Mouse (Mus musculus) CH12.LX (cell line): ENCODE results near the gene Wdfy2. TPM values are rescaled to one million over a fixed set of nuclear protein-coding genes. Genes with fewer than 3 reads are reported as not detected.
A peak's percentile ranks its signal among the peaks of the same experiment; 100 is the strongest.

Experiments
- DNase-seq: peaks from one replicate; pipeline ENCODE4 v3.0.0-alpha.2; 2013; ENCODE audit errors: extremely low read depth
- H3K27ac ChIP-seq: 2 replicates; pipeline ENCODE4 v1.5.1; 2012; ENCODE audit warnings: low read depth, mild to moderate bottlenecking, control low read depth, moderate library complexity; ENCODE audit not compliant: insufficient read depth
- H3K27me3 ChIP-seq: replicated peaks from 2 replicates; pipeline ENCODE3; 2012; ENCODE audit warnings: inconsistent platforms
- H3K36me3 ChIP-seq, 2 experiments: replicated peaks in 1 of 2; 2 replicates each; pipeline versions ENCODE3 to v1.6.1; 2012; ENCODE audit warnings: inconsistent platforms in 1 of 2, low read length in 1 of 2, mild to moderate bottlenecking in 1 of 2, mixed read lengths in 1 of 2, moderate library complexity in 1 of 2; ENCODE audit not compliant: control insufficient read depth in 1 of 2, insufficient read depth in 1 of 2
- H3K4me1 ChIP-seq, 2 experiments: 2 replicates each; pipeline ENCODE4 v1.6.1; 2012; ENCODE audit warnings: inconsistent platforms in 1 of 2, moderate library complexity in 1 of 2; ENCODE audit not compliant: insufficient read depth in 2 of 2, control insufficient read depth in 1 of 2
- H3K4me2 ChIP-seq: 2 replicates; pipeline ENCODE4 v1.6.1; 2012; ENCODE audit warnings: low read depth, mild to moderate bottlenecking, control low read depth; ENCODE audit not compliant: poor library complexity, insufficient read depth, severe bottlenecking
- H3K4me3 ChIP-seq, 3 experiments: fragments of 150-350 bp in 1 of 3; sonication (generic) in 1 of 3; replicated peaks in 1 of 3; 2 replicates each; pipeline versions ENCODE3 to v1.5.1; 2011 to 2012; ENCODE audit warnings: low read depth in 2 of 3, low read length in 2 of 3, mild to moderate bottlenecking in 2 of 3, moderate library complexity in 2 of 3, control low read depth in 1 of 3, improper control_type of control experiment in 1 of 3, inconsistent platforms in 1 of 3, mixed read lengths in 1 of 3; ENCODE audit not compliant: poor library complexity in 1 of 3
- H3K79me2 ChIP-seq: replicated peaks from 2 replicates; pipeline ENCODE4 v1.6.1; 2012; ENCODE audit warnings: mild to moderate bottlenecking, moderate library complexity; ENCODE audit not compliant: control insufficient read depth, poor library complexity, insufficient read depth, severe bottlenecking; ENCODE audit errors: extremely low read depth
- H3K9ac ChIP-seq: 2 replicates; pipeline ENCODE4 v1.6.1; 2012; ENCODE audit warnings: low read depth, mild to moderate bottlenecking, control low read depth, moderate library complexity; ENCODE audit not compliant: insufficient read depth
- H3K9me3 ChIP-seq: replicated peaks from 2 replicates; pipeline ENCODE3; 2012; ENCODE audit warnings: low read length, inconsistent platforms, mixed read lengths
- BHLHE40 ChIP-seq: IDR thresholded peaks from 2 replicates; pipeline ENCODE4 v1.6.1; 2011; ENCODE audit warnings: mild to moderate bottlenecking, low read depth, low read length, improper control_type of control experiment
- CHD1 ChIP-seq: IDR thresholded peaks from 2 replicates; pipeline ENCODE4 v1.6.1; 2012; ENCODE audit warnings: low read depth, low read length, improper control_type of control experiment, inconsistent platforms
- CHD2 ChIP-seq: IDR thresholded peaks from 2 replicates; pipeline ENCODE4 v1.6.1; 2011; ENCODE audit warnings: low read length, improper control_type of control experiment
- CTCF ChIP-seq, 2 experiments: IDR thresholded peaks in 1 of 2; conservative IDR thresholded peaks in 1 of 2; 2 replicates each; pipeline ENCODE4 v1.5.1; 2011 to 2012; ENCODE audit warnings: low read depth in 2 of 2, low read length in 2 of 2, improper control_type of control experiment in 1 of 2, inconsistent platforms in 1 of 2, mild to moderate bottlenecking in 1 of 2, moderate library complexity in 1 of 2
- E2F4 ChIP-seq: IDR thresholded peaks from 2 replicates; pipeline ENCODE4 v1.6.1; 2011; ENCODE audit warnings: low read depth, low read length, improper control_type of control experiment; ENCODE audit not compliant: insufficient replicate concordance
- EP300 ChIP-seq: IDR thresholded peaks from 2 replicates; pipeline ENCODE4 v1.6.1; 2011; ENCODE audit warnings: low read length, improper control_type of control experiment
- ETS1 ChIP-seq: conservative IDR thresholded peaks from 2 replicates; pipeline ENCODE4 v1.6.1; 2012; ENCODE audit warnings: low read depth, mild to moderate bottlenecking, inconsistent platforms, low read length, improper control_type of control experiment, moderate library complexity
- HCFC1 ChIP-seq: IDR thresholded peaks from 2 replicates; pipeline ENCODE4 v1.6.1; 2012; ENCODE audit warnings: low read depth, mild to moderate bottlenecking, inconsistent platforms, low read length, improper control_type of control experiment
- IRF4 ChIP-seq: IDR thresholded peaks from 2 replicates; pipeline ENCODE4 v1.6.1; 2014; ENCODE audit warnings: low read depth, mild to moderate bottlenecking, inconsistent platforms, low read length, improper control_type of control experiment
- KAT2A ChIP-seq: IDR thresholded peaks from 2 replicates; pipeline ENCODE4 v1.6.1; 2012; ENCODE audit warnings: low read length, improper control_type of control experiment, inconsistent platforms; ENCODE audit not compliant: insufficient replicate concordance
- MAFK ChIP-seq: IDR thresholded peaks from 2 replicates; pipeline ENCODE4 v1.6.1; 2011; ENCODE audit warnings: low read length, improper control_type of control experiment; ENCODE audit not compliant: insufficient replicate concordance
- MAZ ChIP-seq: IDR thresholded peaks from 2 replicates; pipeline ENCODE4 v1.6.1; 2012; ENCODE audit warnings: low read depth, mild to moderate bottlenecking, inconsistent platforms, low read length, improper control_type of control experiment, moderate library complexity
- MYC ChIP-seq: IDR thresholded peaks from 2 replicates; pipeline ENCODE4 v1.6.1; 2011; ENCODE audit warnings: low read depth, mild to moderate bottlenecking, improper control_type of control experiment, low read length
- PAX5 ChIP-seq: IDR thresholded peaks from 2 replicates; pipeline ENCODE4 v1.6.1; 2012; ENCODE audit warnings: low read length, inconsistent platforms, mixed read lengths
- POLR2A ChIP-seq: IDR thresholded peaks from 2 replicates; pipeline ENCODE4 v1.6.1; 2011; ENCODE audit warnings: low read depth, mild to moderate bottlenecking, improper control_type of control experiment, low read length
- POLR2AphosphoS2 ChIP-seq: IDR thresholded peaks from 2 replicates; pipeline ENCODE4 v1.6.1; 2011; ENCODE audit warnings: low read depth, low read length, improper control_type of control experiment
- RCOR1 ChIP-seq: conservative IDR thresholded peaks from 2 replicates; pipeline ENCODE4 v1.6.1; 2012; ENCODE audit warnings: low read depth, mild to moderate bottlenecking, inconsistent platforms, low read length, improper control_type of control experiment
- UBTF ChIP-seq: IDR thresholded peaks from 2 replicates; pipeline ENCODE4 v1.6.1; 2012; ENCODE audit warnings: low read depth, mild to moderate bottlenecking, inconsistent platforms, low read length, improper control_type of control experiment, moderate library complexity
- USF1 ChIP-seq: IDR thresholded peaks from 2 replicates; pipeline ENCODE4 v1.6.1; 2014; ENCODE audit warnings: low read depth, mild to moderate bottlenecking, inconsistent platforms, low read length, improper control_type of control experiment
- USF2 ChIP-seq: conservative IDR thresholded peaks from 2 replicates; pipeline ENCODE4 v1.6.1; 2011; ENCODE audit warnings: low read depth, low read length, improper control_type of control experiment
- ZC3H11A ChIP-seq: IDR thresholded peaks from 2 replicates; pipeline ENCODE4 v1.6.1; 2012; ENCODE audit warnings: low read depth, mild to moderate bottlenecking, inconsistent platforms, low read length, improper control_type of control experiment
- ZMIZ1 ChIP-seq: IDR thresholded peaks from 2 replicates; pipeline ENCODE4 v1.6.1; 2012; ENCODE audit warnings: low read depth, mild to moderate bottlenecking, inconsistent platforms, low read length, improper control_type of control experiment
- ZNF384 ChIP-seq: IDR thresholded peaks from 2 replicates; pipeline ENCODE4 v1.6.1; 2012; ENCODE audit warnings: low read depth, low read length, improper control_type of control experiment, inconsistent platforms
- dilution Hi-C: fragments of 300-500 bp; cut with MboI; formaldehyde crosslinking; loops from 2 replicates; pipeline ENCODE4 v1.14.3; 2020; ENCODE audit warnings: low sequenced_read_pairs; ENCODE audit not compliant: extremely low pct_unique_long_range_greater_than_20kb, extremely low pct_ligation_motif_present
- in situ Hi-C: fragments of 300-500 bp; cut with MboI; formaldehyde crosslinking; loops from 3 replicates; pipeline ENCODE4 v1.14.3; 2019; ENCODE audit warnings: low sequenced_read_pairs, low pct_ligation_motif_present, low pct_unique_long_range_greater_than_20kb, mixed read lengths
- polyA plus RNA-seq: library from polyadenylated mRNA; unstranded; fragments of >175 nt; gene quantifications from 2 replicates; pipeline ENCODE4 v1.2.1, GENCODE M21; 2012; ENCODE audit warnings: low read depth; ENCODE audit not compliant: insufficient read length
- total RNA-seq, 2 experiments: library from RNA; depleted of rRNA; stranded (reverse); fragments of 300-350 nt in 1 of 2; fragments of >200 nt in 1 of 2; gene quantifications; 2 replicates each; pipeline ENCODE4 v1.2.3; 2012 to 2014

Wdfy2 gene
- total and polyA plus RNA-seq, 3 experiments, result 6.3 to 6.7 (median 6.6) TPM

DNA sequence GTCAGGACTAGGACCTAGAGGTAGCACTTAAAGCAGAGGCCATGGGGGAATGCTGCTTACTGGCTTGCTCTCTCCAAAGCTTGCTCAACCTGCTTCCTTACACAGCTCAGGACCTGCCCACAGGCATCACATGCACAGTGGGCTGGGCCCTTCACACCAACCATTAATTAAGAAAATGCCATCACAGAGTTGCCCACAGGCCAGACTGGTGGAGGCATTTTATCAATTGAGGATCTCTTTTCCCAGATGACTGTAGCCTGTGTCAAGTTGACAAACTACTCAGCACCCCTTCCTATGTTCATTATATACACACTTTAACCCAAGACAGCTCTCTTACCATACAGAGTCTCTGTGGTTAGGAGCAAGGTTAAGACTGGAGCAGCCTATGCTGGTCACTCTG lies 4.2 kb downstream of the Wdfy2 start:
- DNase-seq, result no peak
- no peak overlapping the region for H3K4me3 ChIP-seq
- H3K9ac ChIP-seq, result no peak overlapping the region
- H3K9me3 ChIP-seq, result peaks cover 5% of the 10 kb centered on the region
- H3K4me2 ChIP-seq, result no peak overlapping the region
- no peak overlapping the region for H3K27ac ChIP-seq
- dilution Hi-C loops, result no loop called here
- H3K4me1 ChIP-seq, result peaks cover 13 to 56% of the 10 kb centered on the region in 2 experiments; a peak in 3 of 4 replicates
- H3K27me3 ChIP-seq, result no peaks in the 10 kb centered on the region
- no peak for TF ChIP-seq PAX5
- no peak for TF ChIP-seq CHD1
- no peak for TF ChIP-seq EP300
- no peak for TF ChIP-seq CTCF (conservative IDR thresholded peaks at IDR 0.05 in 1 of 2, IDR thresholded peaks at IDR 0.05 in 1 of 2; ENCODE audit: low read depth in 2 of 2, low read length in 2 of 2)
- TF ChIP-seq UBTF, result no peak
- TF ChIP-seq MYC, result no peak
- no peak for TF ChIP-seq BHLHE40
- TF ChIP-seq USF2, result no peak
- no peak for TF ChIP-seq ETS1
- no peak for TF ChIP-seq MAFK
- TF ChIP-seq POLR2AphosphoS2, result no peak
- no peak for TF ChIP-seq POLR2A
- no peak for TF ChIP-seq HCFC1
- no peak for TF ChIP-seq ZC3H11A
- no peak for TF ChIP-seq E2F4
- no peak for TF ChIP-seq CHD2
- no peak for TF ChIP-seq ZMIZ1
- no peak for TF ChIP-seq RCOR1
- no peak for TF ChIP-seq ZNF384
- peaks cover 0 to 11% of the 10 kb centered on the region in 2 experiments for H3K36me3 ChIP-seq
- in situ Hi-C loops, result loop anchor here (10.0 kb wide), 1 partner anchor 83 kb away; no protein-coding TSS in a partner anchor
- H3K79me2 ChIP-seq, result peaks cover 3% of the 10 kb centered on the region; the same call in 1 of the 2 replicates

DNA sequence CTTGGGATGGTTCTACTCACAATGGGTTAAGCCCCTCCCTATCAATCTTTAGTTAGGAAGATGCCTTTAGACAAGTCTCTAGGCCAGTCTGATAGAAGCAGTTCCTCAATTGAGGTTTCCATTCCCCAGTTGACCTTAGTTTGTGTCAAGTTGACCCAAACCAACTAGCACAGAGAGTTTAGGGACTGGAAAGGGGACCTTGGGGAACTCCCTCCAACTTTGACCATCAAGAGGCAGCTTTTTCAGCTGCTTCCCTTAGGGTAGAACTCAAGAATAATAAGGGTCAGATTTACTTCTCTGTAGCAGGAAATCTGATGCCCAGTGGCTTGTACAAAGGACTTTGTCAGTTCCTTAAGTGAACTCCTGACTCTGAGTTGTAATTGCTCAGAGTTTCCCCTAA lies 5.0 kb downstream of the Wdfy2 start:
- dilution Hi-C loops (no loop called here), in situ Hi-C loops (loop anchor here (10.0 kb wide), 1 partner anchor 82 kb away; no protein-coding TSS in a partner anchor)
- H3K27me3 ChIP-seq, result no peaks in the 10 kb centered on the region
- H3K9ac ChIP-seq, result no peak overlapping the region
- peaks cover 5% of the 10 kb centered on the region for H3K9me3 ChIP-seq
- H3K36me3 ChIP-seq, result peaks cover 0 to 11% of the 10 kb centered on the region in 2 experiments
- no peak overlapping the region for H3K27ac ChIP-seq
- peaks cover 3% of the 10 kb centered on the region; the same call in 1 of the 2 replicates for H3K79me2 ChIP-seq
- H3K4me2 ChIP-seq, result peak overlapping the region; percentile 63
- TF ChIP-seq POLR2A (no peak), ETS1 (0 out of 2 replicates have a peak, but pooled peaks have one; percentile 36), BHLHE40 (no peak), ZNF384 (no peak), MAZ (no peak), IRF4 (peak; percentile 66; the same call in 1 of the 2 replicates), KAT2A (no peak), MAFK (no peak), PAX5 (no peak), USF1 (no peak), USF2 (no peak), ZMIZ1 (no peak), EP300 (peak; percentile 53)
- no peak overlapping the region for H3K4me3 ChIP-seq
- H3K4me1 ChIP-seq, result peaks cover 13 to 54% of the 10 kb centered on the region in 2 experiments; a peak in 3 of 4 replicates
- DNase-seq, result peak; percentile 62
